Comparison of ENCODE assay signal across 9 mouse cellular contexts in the genomic region with DNA sequence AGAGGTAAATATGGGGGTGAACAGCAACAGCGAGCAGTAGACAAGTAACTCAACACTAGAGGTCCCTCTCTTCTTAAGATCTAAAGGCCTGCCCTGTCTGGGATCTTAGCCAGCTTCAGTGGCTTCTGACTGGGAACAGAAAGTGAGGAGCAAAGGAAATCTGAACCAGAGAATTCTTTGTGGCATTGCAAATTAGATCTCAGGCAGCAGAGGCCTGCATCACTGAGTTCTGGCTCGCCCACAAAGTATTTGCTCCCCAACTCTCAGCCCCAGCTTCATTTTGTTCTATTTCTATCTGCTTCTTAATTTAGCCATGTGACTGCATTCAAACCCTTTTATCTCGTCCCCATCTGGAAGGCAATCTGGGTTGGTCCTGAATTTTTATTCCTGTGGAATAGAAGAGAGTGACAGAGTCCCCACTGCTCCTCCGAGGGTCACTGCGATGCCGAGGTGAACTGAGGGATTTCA.
DNase-seq lines count a peak whose midpoint lies in the region; ATAC-seq and TF ChIP-seq lines count a peak whose summit lies in the region.
"Had no signal": no experiment of that assay in that cellular context is flagged by ENCODE, and none has a peak within 500 bp of the region (broad histone marks: within the 10 kb centered on the region; RNA-seq: fewer than 3 reads in every experiment).

No protein-coding gene starts in this region.

- no peaks in the 10 kb centered on the region for H3K27me3 ChIP-seq in heart, embryonic 10.5 days (ENCODE audit: insufficient read depth, poor library complexity, severe bottlenecking)
- H3K27me3 ChIP-seq in heart, postnatal 0 days (ENCODE audit: control insufficient read depth, insufficient read depth, low read length), result no peaks in the 10 kb centered on the region

- peak; percentile 40 to 50 for DNase-seq in heart, adult 18-20 months
- no peak for DNase-seq in heart, embryonic 10.5 days (ENCODE audit: low spot score)
- peak; percentile 90 for DNase-seq in Muller cell, postnatal 12 days (ENCODE audit: inconsistent ontology term)
- DNase-seq in heart, postnatal 0 days (ENCODE audit: low spot score), result peak; percentile 21
- DNase-seq in left cerebral cortex, adult 11 months (ENCODE audit: low spot score), result peak; percentile 83
- peak; percentile 46 for DNase-seq in retina, embryonic 14.5 days (ENCODE audit: low spot score)

- 74% methylated on average over 6 of the region's 6 CpGs for WGBS in heart, embryonic 10.5 days
- WGBS in heart, postnatal 0 days, result 61% methylated on average over 6 of the region's 6 CpGs

- no peak overlapping the region for H3K4me2 ChIP-seq in heart, postnatal 0 days (ENCODE audit: low read depth, low read length)

- H3K9ac ChIP-seq in heart, postnatal 0 days (replicated peaks; ENCODE audit: low read depth, low read length), result no peak overlapping the region

- H3K4me1 ChIP-seq in heart, embryonic 10.5 days, result no peaks in the 10 kb centered on the region
- H3K4me1 ChIP-seq in cortical plate, adult 2 months (ENCODE audit: control insufficient read depth, insufficient read depth, low read length), result peaks cover 2% of the 10 kb centered on the region
- H3K4me1 ChIP-seq in heart, postnatal 0 days (ENCODE audit: control insufficient read depth, insufficient read depth), result no peaks in the 10 kb centered on the region

- no peak for TF ChIP-seq POLR2A in cortical plate, adult 2 months (IDR thresholded peaks at IDR 0.05; ENCODE audit: extremely low read depth, insufficient read depth, low read length)

- TF ChIP-seq CTCF in cortical plate, adult 2 months (IDR thresholded peaks at IDR 0.05; ENCODE audit: extremely low read depth, insufficient read depth, low read length), result peak; percentile 51
- peak; percentile 37 for TF ChIP-seq CTCF in heart, postnatal 0 days (IDR thresholded peaks at IDR 0.05; ENCODE audit: low read depth)

- no peak for TF ChIP-seq EP300 in heart, postnatal 0 days (IDR thresholded peaks at IDR 0.05; ENCODE audit: low read depth)

- ATAC-seq in heart, postnatal 0 days (ENCODE audit: insufficient read depth, low read depth), result peak; percentile 49; the same call in 1 of the 2 replicates
- no peak for ATAC-seq in megakaryocyte-erythroid progenitor cell, adult 5-6 weeks (replicated peaks; ENCODE audit: low FRiP score, low TSS enrichment, poor library complexity, severe bottlenecking)

- H3K9me3 ChIP-seq in heart, embryonic 10.5 days, result no peaks in the 10 kb centered on the region
- H3K9me3 ChIP-seq in heart, postnatal 0 days (replicated peaks; ENCODE audit: control insufficient read depth, low read length), result no peaks in the 10 kb centered on the region
- H3K9me3 ChIP-seq: G1E had no signal

- no peak overlapping the region for H3K4me3 ChIP-seq in heart, embryonic 10.5 days
- H3K4me3 ChIP-seq in cortical plate, adult 2 months (ENCODE audit: insufficient read depth, low read length), result no peak overlapping the region
- H3K4me3 ChIP-seq in heart, postnatal 0 days (ENCODE audit: low read depth, low read length), result no peak overlapping the region

- H3K27ac ChIP-seq in heart, embryonic 10.5 days, result no peak overlapping the region
- H3K27ac ChIP-seq in cortical plate, adult 2 months (ENCODE audit: insufficient read depth, low read length), result peak overlapping the region; percentile 12
- H3K27ac ChIP-seq in heart, postnatal 0 days (ENCODE audit: low read depth), result no peak overlapping the region

- no peaks in the 10 kb centered on the region for H3K36me3 ChIP-seq in heart, embryonic 10.5 days
- H3K36me3 ChIP-seq in heart, postnatal 0 days (replicated peaks; ENCODE audit: control insufficient read depth, insufficient read depth, low read length), result no peaks in the 10 kb centered on the region
- H3K36me3 ChIP-seq: G1E had no signal
